Mouse (Mus musculus): ENCODE measurements around the gene Gpatch2l. TPM values are rescaled to one million over a fixed set of nuclear protein-coding genes. Genes with fewer than 3 reads are reported as not detected.

The Gpatch2l gene
- polyA plus RNA-seq, 1 experiment from 2014 or later = 18.2 TPM

Other genes with a start within 250 kb of the Gpatch2l start
- 5.8 and 7.3 TPM in 2 replicates for gene Tgfb3, start 162.8 kb upstream of the Gpatch2l start, polyA plus RNA-seq (2016; fragmentation: Nextera tagmentation; extraction: Ambion mirVana)
- 83.8 and 88.9 TPM in 2 replicates for gene Ift43, start 159.3 kb upstream of the Gpatch2l start, polyA plus RNA-seq (2016; fragmentation: Nextera tagmentation; extraction: Ambion mirVana)
- 0.28 and 0.47 TPM in 2 replicates for gene Esrrb, start 119.3 kb downstream of the Gpatch2l start, polyA plus RNA-seq (2016; fragmentation: Nextera tagmentation; extraction: Ambion mirVana)